Mouse (Mus musculus) 3T3-L1 (cell line): ENCODE data around the gene Mto1.
A peak's percentile ranks its signal among the peaks of the same experiment; 100 is the strongest.
"Not testable (repeated sequence)": the region's sequence is repeated elsewhere in the genome, so short reads cannot be mapped to it uniquely, and the experiment has no call there.

Experiments
- DNase-seq: peaks from one replicate; pipeline ENCODE4 v3.0.0-alpha.2; 2015; ENCODE audit warnings: low read depth, low spot score

The Mto1 gene

GRCm38 (mm10) chr9:78475873-78476272, 27.9 kb downstream of the Mto1 start:
- peak; percentile 57 for DNase-seq

GRCm38 (mm10) chr9:78476531-78477020, 28.6 kb downstream of the Mto1 start:
- peak; percentile 63 for DNase-seq

- DNase-seq = peak; percentile 73
Observed at GRCm38 (mm10) chr9:78477021-78477551, 29.1 kb downstream of the Mto1 start.

GRCm38 (mm10) chr9:78478009-78478605, 30.1 kb downstream of the Mto1 start:
- DNase-seq = peak; percentile 29

- not testable (repeated sequence) for DNase-seq
Observed at GRCm38 (mm10) chr9:78479308-78479707, 31.3 kb downstream of the Mto1 start.

- not testable (repeated sequence) for DNase-seq
Observed at GRCm38 (mm10) chr9:78480227-78480626, 32.2 kb downstream of the Mto1 start.

GRCm38 (mm10) chr9:78480706-78481358, 32.8 kb downstream of the Mto1 start:
- peak; percentile 73 for DNase-seq

- peak; percentile 98 for DNase-seq
Observed at GRCm38 (mm10) chr9:78481423-78482331, 33.7 kb downstream of the Mto1 start.

GRCm38 (mm10) chr9:78482386-78482785, 34.4 kb downstream of the Mto1 start:
- DNase-seq = no peak

- DNase-seq = no peak
Observed at GRCm38 (mm10) chr9:78484660-78485059, 36.7 kb downstream of the Mto1 start.

- DNase-seq = not testable (repeated sequence)
Observed at GRCm38 (mm10) chr9:78488021-78488420, 40.0 kb downstream of the Mto1 start.

- DNase-seq = no peak
Observed at GRCm38 (mm10) chr9:78488890-78489420, 40.9 kb downstream of the Mto1 start, which contains the start of gene Eef1a1. Gene Eef1a1, minus strand, starts transcription at chr9:78489151.

- no peak for DNase-seq
Observed at GRCm38 (mm10) chr9:78491169-78491568, 43.2 kb downstream of the Mto1 start.

GRCm38 (mm10) chr9:78492254-78492653, 44.2 kb downstream of the Mto1 start:
- no peak for DNase-seq

- no peak for DNase-seq
Observed at GRCm38 (mm10) chr9:78493171-78493570, 45.2 kb downstream of the Mto1 start.

- DNase-seq = peak; percentile 60
Observed at GRCm38 (mm10) chr9:78500386-78500785, 52.4 kb downstream of the Mto1 start.

GRCm38 (mm10) chr9:78501284-78501683, 53.3 kb downstream of the Mto1 start:
- DNase-seq = peak; percentile 59

GRCm38 (mm10) chr9:78503223-78504079, 55.4 kb downstream of the Mto1 start:
- DNase-seq = peak; percentile 33

- no peak for DNase-seq
Observed at GRCm38 (mm10) chr9:78504133-78504532, 56.1 kb downstream of the Mto1 start.

GRCm38 (mm10) chr9:78504679-78505078, 56.7 kb downstream of the Mto1 start:
- DNase-seq = no peak

GRCm38 (mm10) chr9:78505223-78505622, 57.2 kb downstream of the Mto1 start:
- no peak for DNase-seq
